Mouse (Mus musculus) midbrain, embryonic 11.5 days (tissue): ENCODE data around the gene Ccdc89. TPM values are rescaled to one million over a fixed set of nuclear protein-coding genes. Genes with fewer than 3 reads are reported as not detected.

Experiments used
- ATAC-seq: fragments of 200-750 bp; cut with Nextera tagmentation; 2 replicates; pipeline ENCODE4 v1.8.0; 2017; ENCODE audit warnings: moderate TSS enrichment, moderate library complexity; ENCODE audit not compliant: low FRiP score
- DNase-seq: peaks from one replicate; pipeline ENCODE4 v3.0.0; 2015; ENCODE audit warnings: low spot score; ENCODE audit errors: missing footprints
- H3K27ac ChIP-seq: fragments of 300-500 bp; sonication (generic); 2 replicates; pipeline ENCODE4 v1.5.1; 2014; ENCODE audit warnings: low read depth, low read length
- H3K27me3 ChIP-seq: fragments of 300-500 bp; sonication (generic); 2 replicates; pipeline ENCODE4 v1.6.1; 2014; ENCODE audit warnings: mild to moderate bottlenecking, low read length, moderate library complexity, mixed read lengths; ENCODE audit not compliant: control insufficient read depth, insufficient read depth
- H3K36me3 ChIP-seq: fragments of 300-500 bp; sonication (generic); 2 replicates; pipeline ENCODE4 v1.6.1; 2014; ENCODE audit warnings: mild to moderate bottlenecking, low read length, moderate library complexity, mixed read lengths; ENCODE audit not compliant: control insufficient read depth, insufficient read depth
- H3K4me1 ChIP-seq: fragments of 300-500 bp; sonication (generic); 2 replicates; pipeline ENCODE4 v1.6.1; 2014; ENCODE audit warnings: low read length; ENCODE audit not compliant: control insufficient read depth, insufficient read depth
- H3K4me2 ChIP-seq: fragments of 300-500 bp; sonication (generic); 2 replicates; pipeline ENCODE4 v1.6.1; 2014; ENCODE audit warnings: mild to moderate bottlenecking, moderate library complexity
- H3K4me3 ChIP-seq: fragments of 300-500 bp; sonication (generic); 2 replicates; pipeline ENCODE4 v1.5.1; 2014; ENCODE audit warnings: low read depth, low read length
- H3K9ac ChIP-seq: fragments of 300-500 bp; sonication (generic); 2 replicates; pipeline ENCODE4 v1.6.1; 2014; ENCODE audit warnings: low read length
- H3K9me3 ChIP-seq: fragments of 300-500 bp; sonication (generic); 2 replicates; pipeline ENCODE4 v1.6.1; 2016; ENCODE audit warnings: low read length; ENCODE audit not compliant: control insufficient read depth
- WGBS: fragments of 180-500 bp; shearing (Covaris S2); extraction: QIAGEN DNeasy Blood & Tissue Kit; methylation state at CpG from one replicate; pipeline ENCODE4 v1.1.7; 2014; 5-methylcytosine and 5-hydroxymethylcytosine counted together
- polyA plus RNA-seq: library from polyadenylated mRNA; unstranded; fragments of >200 nt; fragmentation: Nextera tagmentation; extraction: Ambion mirVana; gene quantifications from 2 replicates; pipeline ENCODE4 v1.2.1, GENCODE M21; 2014

Ccdc89 gene
- polyA plus RNA-seq, 1 experiment from 2014 or later, result 3.9 TPM

- Histone ChIP-seq H3K36me3 (no peaks in the 10 kb centered on the region), H3K4me1 (no peaks in the 10 kb centered on the region), H3K4me2 (no peak overlapping the region), H3K9me3 (no peaks in the 10 kb centered on the region), H3K27me3 (no peaks in the 10 kb centered on the region), H3K9ac (no peak overlapping the region), H3K4me3 (no peak overlapping the region), H3K27ac (no peak overlapping the region)
- 90% methylated on average over 4 of the region's 4 CpGs for WGBS
- DNase-seq (no peak), ATAC-seq (no peak)
These were observed 13.7 kb downstream of the Ccdc89 start for GRCm38 (mm10) chr7:90440044-90440443.

- peak overlapping the region; percentile 34 for H3K9ac ChIP-seq
- H3K27ac ChIP-seq, result no peak overlapping the region
- peak; percentile 89 for DNase-seq
- H3K9me3 ChIP-seq, result no peaks in the 10 kb centered on the region
- peaks cover 5% of the 10 kb centered on the region for H3K4me1 ChIP-seq
- peak overlapping the region; percentile 47 for H3K4me2 ChIP-seq
- H3K27me3 ChIP-seq, result no peaks in the 10 kb centered on the region
- H3K4me3 ChIP-seq, result peak overlapping the region; percentile 98
- WGBS, result 12% methylated on average over 4 of the region's 4 CpGs
- peak; percentile 14 for ATAC-seq
- no peaks in the 10 kb centered on the region for H3K36me3 ChIP-seq
These were observed 15.7 kb downstream of the Ccdc89 start for GRCm38 (mm10) chr7:90442070-90442469.

- DNase-seq (peak; percentile 99), ATAC-seq (peak; percentile 95)
- Histone ChIP-seq H3K4me3 (peak within 1 kb of the TSS; percentile 98), H3K9me3 (no peaks in the 10 kb centered on the region), H3K4me1 (peaks cover 5% of the 10 kb centered on the region), H3K4me2 (peak within 1 kb of the TSS; percentile 92), H3K27ac (peak within 1 kb of the TSS; percentile 97), H3K27me3 (no peaks in the 10 kb centered on the region), H3K9ac (peak within 1 kb of the TSS; percentile 98), H3K36me3 (no peaks in the 10 kb centered on the region)
- WGBS, result under 1% methylated on average over 50 of the region's 54 CpGs
These were observed 16.2 kb downstream of the Ccdc89 start, which contains the start of gene Crebzf for GRCm38 (mm10) chr7:90442518-90443080. Gene Crebzf, plus strand, starts transcription at chr7:90442729.

GRCm38 (mm10) chr7:90443101-90444091 lies 17.0 kb downstream of the Ccdc89 start:
- WGBS, result under 1% methylated on average over 97 of the region's 123 CpGs
- peak overlapping the region; percentile 92 for H3K4me2 ChIP-seq
- H3K4me1 ChIP-seq, result peaks cover 5% of the 10 kb centered on the region
- DNase-seq (peak; percentile 97), ATAC-seq (peak; percentile 82)
- no peaks in the 10 kb centered on the region for H3K27me3 ChIP-seq
- H3K9ac ChIP-seq, result peak overlapping the region; percentile 98
- no peaks in the 10 kb centered on the region for H3K36me3 ChIP-seq
- peak overlapping the region; percentile 98 for H3K4me3 ChIP-seq
- H3K27ac ChIP-seq, result peak overlapping the region; percentile 97
- no peaks in the 10 kb centered on the region for H3K9me3 ChIP-seq

- ATAC-seq, result no peak
- under 1% methylated on average over 6 of the region's 6 CpGs for WGBS
- no peak overlapping the region for H3K27ac ChIP-seq
- H3K4me1 ChIP-seq, result peaks cover 5% of the 10 kb centered on the region
- peak overlapping the region; percentile 92 for H3K4me2 ChIP-seq
- H3K27me3 ChIP-seq, result no peaks in the 10 kb centered on the region
- H3K36me3 ChIP-seq, result no peaks in the 10 kb centered on the region
- peak overlapping the region; percentile 98 for H3K4me3 ChIP-seq
- no peaks in the 10 kb centered on the region for H3K9me3 ChIP-seq
- DNase-seq, result peak; percentile 90
- peak overlapping the region; percentile 98 for H3K9ac ChIP-seq
These were observed 17.8 kb downstream of the Ccdc89 start for GRCm38 (mm10) chr7:90444206-90444605.

GRCm38 (mm10) chr7:90456149-90456844 lies 29.9 kb downstream of the Ccdc89 start:
- Histone ChIP-seq H3K36me3 (peaks cover 5% of the 10 kb centered on the region; the same call in 1 of the 2 replicates), H3K4me3 (peak overlapping the region; percentile 71), H3K4me2 (peak overlapping the region; percentile 54), H3K27ac (no peak overlapping the region), H3K27me3 (no peaks in the 10 kb centered on the region), H3K9ac (peak overlapping the region; percentile 87), H3K9me3 (no peaks in the 10 kb centered on the region), H3K4me1 (no peaks in the 10 kb centered on the region)
- DNase-seq (peak; percentile 85), ATAC-seq (no peak)
- 43% methylated on average over 7 of the region's 7 CpGs for WGBS

GRCm38 (mm10) chr7:90456845-90457468 lies 30.6 kb downstream of the Ccdc89 start, which contains the start of gene Tmem126a:
Gene Tmem126a, minus strand, starts transcription at chr7:90457229.
- no peaks in the 10 kb centered on the region for H3K9me3 ChIP-seq
- WGBS, result under 1% methylated on average over 41 of the region's 41 CpGs
- ATAC-seq (peak; percentile 99), DNase-seq (peak; percentile 97)
- H3K9ac ChIP-seq, result peak within 1 kb of the TSS; percentile 87
- peak within 1 kb of the TSS; percentile 71 for H3K27ac ChIP-seq
- H3K4me3 ChIP-seq, result peak within 1 kb of the TSS; percentile 71
- peak within 1 kb of the TSS; percentile 54 for H3K4me2 ChIP-seq
- no peaks in the 10 kb centered on the region for H3K4me1 ChIP-seq
- peaks cover 5% of the 10 kb centered on the region; the same call in 1 of the 2 replicates for H3K36me3 ChIP-seq
- no peaks in the 10 kb centered on the region for H3K27me3 ChIP-seq

GRCm38 (mm10) chr7:90457517-90457916 lies 31.1 kb downstream of the Ccdc89 start:
- peak overlapping the region; percentile 71 for H3K27ac ChIP-seq
- H3K36me3 ChIP-seq, result peaks cover 5% of the 10 kb centered on the region; the same call in 1 of the 2 replicates
- H3K27me3 ChIP-seq, result no peaks in the 10 kb centered on the region
- peak overlapping the region; percentile 87 for H3K9ac ChIP-seq
- WGBS, result 28% methylated on average over 10 of the region's 10 CpGs
- H3K4me2 ChIP-seq, result peak overlapping the region; percentile 54
- ATAC-seq (peak; percentile 65), DNase-seq (peak; percentile 92)
- H3K4me3 ChIP-seq, result peak overlapping the region; percentile 71
- no peaks in the 10 kb centered on the region for H3K9me3 ChIP-seq
- H3K4me1 ChIP-seq, result no peaks in the 10 kb centered on the region
